Mouse (Mus musculus): ENCODE data around the gene Fth1.

Gene Fth1

DNA sequence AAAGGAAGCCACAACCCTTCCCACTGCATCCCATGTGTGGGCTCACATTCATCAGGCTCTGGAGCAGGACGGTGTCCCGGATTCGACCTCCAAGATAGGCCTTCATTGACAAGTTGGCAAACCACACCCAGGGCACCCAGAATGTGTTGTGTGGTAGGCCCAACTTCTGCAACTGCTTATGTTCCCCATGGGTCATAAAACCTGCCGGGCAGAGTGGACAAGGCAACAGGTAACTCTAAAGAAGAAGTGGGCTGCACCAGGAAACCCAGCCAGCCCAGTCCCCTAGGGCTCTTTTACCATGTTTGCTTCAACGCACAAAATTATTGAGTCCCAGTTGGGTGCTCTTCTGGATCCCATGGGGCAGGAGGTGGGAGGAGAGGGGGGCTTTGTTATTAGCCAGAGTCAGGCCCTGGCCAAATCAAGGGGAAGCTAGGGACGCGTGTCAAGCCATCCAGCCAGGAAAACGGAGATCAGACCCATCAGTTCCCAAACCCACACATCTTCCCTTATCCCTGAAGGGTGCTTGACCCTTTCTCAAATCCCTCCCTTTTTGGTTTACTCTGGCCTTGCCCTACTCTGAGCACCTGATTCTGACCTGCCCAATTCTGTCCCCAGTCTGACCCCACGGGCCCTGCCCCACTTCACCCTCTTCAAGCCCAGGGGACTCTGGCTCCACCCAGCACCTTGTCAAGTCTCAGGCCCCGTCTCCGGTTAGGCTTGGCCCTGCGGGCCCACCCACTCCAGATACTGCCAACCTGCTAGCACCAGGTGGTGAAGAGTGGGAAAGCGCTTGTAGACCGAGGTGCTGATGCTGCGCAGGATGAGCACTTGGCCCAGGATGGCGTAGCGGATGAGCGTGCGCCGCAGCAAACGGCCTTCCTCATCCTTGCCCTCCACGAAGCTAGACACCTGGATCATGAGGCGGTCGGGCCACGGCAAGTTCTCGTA lies 11.9 kb downstream of the Fth1 start:
- no peak for DNase-seq (ENCODE audit: low spot score in 2 of 2)

DNA sequence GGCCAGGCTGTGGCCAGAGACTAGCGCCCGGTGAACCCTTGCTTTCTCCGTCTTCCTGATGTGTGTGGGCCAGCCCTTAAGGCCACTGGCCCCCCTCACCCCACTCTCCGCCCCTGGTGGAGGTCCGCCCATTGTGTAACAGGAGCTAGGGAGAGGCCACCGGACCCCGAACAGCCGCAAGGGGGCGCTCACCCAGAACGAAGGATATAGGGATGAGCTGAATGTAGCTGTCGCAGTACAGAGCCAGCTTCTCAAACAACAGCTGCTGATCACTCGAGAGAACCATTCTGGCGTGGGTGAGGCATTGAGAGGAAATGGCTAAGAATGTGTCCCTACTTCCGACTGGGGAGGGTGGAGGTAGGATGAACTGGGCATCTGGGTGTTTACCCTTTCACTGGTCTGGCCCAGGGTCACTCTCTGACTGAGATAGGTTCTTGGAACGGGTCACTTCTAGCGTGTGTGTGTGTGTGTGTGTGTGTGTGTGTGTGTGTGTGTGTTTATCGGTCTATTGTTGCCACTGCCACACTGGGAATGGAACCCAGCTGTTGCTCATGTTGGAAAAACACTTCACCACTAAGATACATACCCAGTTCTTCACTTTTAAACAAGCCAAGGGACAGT lies 12.7 kb downstream of the Fth1 start:
- DNase-seq (ENCODE audit: low spot score in 2 of 2) = peak; percentile 84 to 87

DNA sequence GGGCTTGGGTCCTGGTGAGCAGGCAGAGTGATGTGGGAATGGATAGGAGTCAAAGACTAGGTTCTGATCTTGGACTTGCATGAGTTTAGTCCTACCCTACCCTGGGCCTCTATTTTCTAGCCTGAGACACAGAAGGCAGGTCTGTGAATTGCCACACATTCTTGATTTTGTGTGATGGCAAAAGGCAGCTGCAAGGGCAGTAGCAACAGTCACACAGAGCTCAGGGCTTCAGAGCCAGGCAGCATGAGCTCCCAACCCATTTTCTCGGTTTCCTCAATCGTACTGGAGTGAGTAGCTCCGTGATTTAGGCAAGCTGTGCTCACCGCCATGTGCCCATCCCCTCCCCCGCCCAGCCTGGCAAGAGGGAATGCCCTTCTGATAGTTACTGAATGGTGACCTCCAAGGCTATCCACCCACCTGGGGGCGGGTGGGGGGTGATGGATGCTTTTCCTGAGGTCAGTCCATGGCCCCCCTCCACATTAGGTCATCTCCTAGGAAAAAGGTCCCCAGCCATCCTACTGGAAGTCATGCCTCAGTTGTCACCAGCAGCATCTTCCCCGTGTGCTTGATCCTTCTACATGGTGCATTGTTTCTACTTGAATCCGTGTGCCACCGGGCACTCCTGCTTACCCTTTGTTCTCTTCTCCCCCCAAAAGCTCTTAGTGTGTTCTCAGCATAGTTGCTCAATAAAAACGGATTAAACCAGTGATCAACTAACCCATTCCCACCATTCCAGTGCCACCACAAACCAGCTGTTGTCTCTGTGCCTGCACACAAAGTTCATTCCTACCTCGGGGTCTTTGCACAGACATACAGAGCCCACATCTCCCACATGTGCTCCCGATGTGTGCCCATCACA lies 17.0 kb downstream of the Fth1 start:
- no peak for DNase-seq (ENCODE audit: low spot score in 2 of 2)

DNA sequence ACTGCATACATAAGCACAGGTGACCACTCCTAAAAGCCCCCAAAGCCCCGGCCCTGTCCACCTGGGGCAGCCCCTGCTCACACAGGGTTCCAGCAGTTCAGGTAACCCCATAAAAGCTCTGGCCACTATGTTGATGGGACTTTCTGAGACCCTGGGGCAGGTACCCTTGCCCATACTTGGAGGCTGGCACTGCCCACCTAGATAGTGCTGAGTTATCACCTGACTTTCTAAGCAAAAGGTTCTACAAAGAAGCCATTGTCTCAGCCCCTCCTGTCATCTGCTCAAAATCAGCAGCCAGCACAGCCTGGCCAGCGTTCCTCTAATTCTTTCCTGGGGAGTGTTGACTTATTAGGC lies 17.6 kb downstream of the Fth1 start:
- DNase-seq (ENCODE audit: low spot score in 2 of 2) = no peak

DNA sequence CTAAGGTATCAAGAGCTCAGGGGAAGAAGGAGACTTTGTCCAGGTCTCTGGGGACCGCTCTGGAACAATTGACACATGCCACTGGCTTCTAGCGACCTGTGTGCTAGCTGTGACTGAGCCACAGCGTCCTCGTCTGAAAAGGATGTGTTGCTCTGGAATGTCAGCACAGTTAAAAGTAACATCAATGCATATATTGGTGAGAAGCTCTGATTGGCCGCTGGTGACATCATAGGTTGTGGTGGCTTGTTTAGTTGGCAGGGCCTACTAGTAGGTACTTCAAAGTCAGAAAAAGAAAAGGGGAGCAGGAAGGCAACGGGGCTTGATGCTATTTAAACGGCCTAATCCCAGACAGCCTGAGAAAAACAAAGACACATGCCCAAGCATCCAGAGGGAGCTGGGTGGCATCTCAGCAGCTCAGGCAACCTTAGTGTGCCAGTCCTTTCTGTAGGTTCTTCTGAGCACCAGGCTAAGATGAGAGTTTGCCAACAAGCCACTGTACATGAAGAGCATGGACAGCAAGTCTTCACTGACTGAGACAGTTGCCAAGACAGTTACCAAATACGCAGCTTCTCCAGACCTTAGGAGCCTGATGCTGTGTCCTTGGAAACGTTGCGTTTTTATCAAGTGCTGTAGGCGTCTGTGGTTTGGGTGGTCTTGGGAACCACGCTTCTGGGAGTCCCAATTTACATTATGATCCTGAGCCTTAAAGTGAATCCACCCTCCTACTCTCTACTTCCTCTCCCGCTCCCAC lies 18.5 kb downstream of the Fth1 start:
- no peak for DNase-seq (ENCODE audit: low spot score in 2 of 2)

DNA sequence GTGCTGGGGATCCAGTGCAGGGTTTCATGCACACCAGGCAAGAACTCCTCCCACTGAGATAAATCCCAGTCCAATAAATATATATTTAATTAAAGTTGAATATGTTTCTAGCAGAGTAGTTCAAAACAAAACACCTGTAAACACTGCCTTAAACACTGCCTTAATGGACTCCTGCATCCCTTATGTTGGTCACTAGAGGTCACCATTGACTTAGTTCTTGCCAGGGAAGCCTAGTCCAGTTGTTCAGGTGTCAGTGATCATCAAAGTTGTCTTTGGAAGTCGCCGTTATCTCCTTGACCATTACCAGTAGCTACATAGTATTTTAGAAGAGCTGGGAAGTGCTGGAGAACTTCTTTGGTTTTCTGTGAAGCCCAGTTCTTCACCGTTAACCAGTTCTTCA lies 19.9 kb downstream of the Fth1 start:
- DNase-seq (ENCODE audit: low spot score in 2 of 2) = no peak

DNA sequence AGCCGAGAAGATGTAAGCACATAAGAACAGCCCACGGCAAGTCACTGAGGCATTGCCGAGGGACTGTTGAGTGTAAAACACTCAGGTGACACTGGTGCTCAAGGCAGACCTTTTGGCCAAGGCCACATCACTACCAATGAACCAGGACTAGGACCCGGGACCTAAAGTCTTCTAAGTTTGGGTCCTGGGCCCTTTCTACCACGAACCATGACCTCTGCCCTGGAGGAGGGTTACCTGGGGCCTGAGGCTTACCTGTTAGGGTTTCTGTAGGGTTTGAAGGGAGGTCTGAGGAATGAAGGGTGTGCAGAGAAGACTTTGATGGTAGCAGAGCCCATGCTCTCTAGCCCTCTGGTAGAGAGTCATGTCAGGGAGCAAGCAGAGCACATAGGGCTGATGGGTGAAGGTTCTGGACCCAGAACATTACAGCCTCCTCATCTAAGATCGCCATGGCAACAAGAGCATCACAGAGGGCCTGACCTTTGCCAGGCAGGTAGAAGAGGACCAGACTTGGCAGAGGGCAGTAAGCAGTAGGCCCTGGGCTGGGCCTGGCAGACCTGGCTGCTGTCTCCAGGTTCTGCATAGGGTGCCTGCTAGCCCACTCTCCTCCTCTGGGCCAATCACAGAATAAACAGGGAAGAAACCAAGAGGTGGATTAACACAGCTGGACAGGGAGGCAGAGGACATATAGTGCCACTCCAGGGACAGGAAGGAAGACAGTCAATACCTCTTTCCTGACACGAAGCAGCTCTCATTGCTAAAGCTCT lies 21.0 kb downstream of the Fth1 start, which contains the start of the genes Best1 and Rab3il1:
Gene Best1 (minus strand): TSS at position 428 of the 764 bp plus-strand sequence.
Gene Rab3il1 (plus strand): TSS at position 464 of the 764 bp plus-strand sequence.
- DNase-seq (ENCODE audit: low spot score in 2 of 2) = no peak

DNA sequence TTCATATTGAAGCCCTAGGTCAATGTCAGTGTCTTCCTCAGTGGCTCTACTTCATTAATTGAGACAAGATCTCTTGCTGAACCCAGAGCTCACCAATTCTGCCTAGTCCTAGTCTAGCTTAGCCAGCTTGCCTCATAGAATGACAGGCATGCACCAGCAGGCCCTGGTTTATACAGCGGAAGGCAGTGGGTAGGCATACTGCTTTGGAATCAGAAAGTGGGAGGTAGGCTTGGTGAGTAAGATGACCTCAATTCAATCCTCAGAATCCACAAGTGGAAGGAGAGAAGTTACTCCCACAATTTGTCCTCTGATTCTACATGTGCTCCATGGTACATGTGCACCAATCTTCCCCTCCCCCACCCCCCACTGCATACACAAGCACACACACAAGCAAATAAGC lies 23.3 kb downstream of the Fth1 start:
- DNase-seq (ENCODE audit: low spot score in 2 of 2) = no peak

DNA sequence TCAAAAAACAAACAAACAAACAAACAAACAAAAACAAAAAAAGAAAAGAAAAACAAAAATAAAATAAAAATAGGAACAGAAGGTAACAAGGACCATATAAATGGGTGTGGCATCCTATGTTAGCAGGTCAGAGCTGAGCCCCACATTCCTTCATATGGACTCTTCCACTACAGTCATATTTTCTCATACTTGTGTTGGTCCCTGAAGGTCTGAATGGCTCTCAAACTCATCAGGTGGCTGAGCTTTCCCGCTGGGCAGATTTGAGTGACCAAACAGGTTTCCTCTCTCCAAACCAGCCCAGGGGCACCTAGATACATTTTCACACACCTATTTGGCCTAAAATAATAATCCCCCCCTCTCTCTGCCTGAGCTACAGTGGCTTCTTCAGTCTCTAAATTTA lies 31.0 kb downstream of the Fth1 start:
- no peak for DNase-seq (ENCODE audit: low spot score in 2 of 2)

DNA sequence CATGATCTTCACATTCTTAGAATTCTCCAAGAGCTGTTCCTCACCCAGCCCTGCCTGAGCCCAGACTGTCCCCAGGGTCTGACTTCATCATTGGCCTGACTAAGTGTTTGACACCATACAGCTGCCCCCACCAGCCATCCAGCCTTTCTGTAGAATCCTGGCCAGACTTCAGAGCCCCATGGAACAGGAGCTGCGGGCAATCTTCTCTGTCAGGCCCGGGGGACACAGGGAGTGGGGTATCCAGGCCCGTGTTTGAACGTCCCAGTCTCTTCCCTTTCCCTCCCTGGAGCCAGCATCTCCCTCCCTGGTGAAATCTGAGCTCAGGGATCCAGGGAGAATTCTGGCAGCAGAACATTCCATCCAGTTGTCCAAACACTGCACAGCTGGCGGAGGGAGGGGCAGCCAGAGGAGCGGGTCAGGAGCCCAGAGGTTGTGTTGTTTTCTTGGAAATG lies 32.5 kb downstream of the Fth1 start:
- peak; percentile 88 for DNase-seq (ENCODE audit: low spot score in 2 of 2)

DNA sequence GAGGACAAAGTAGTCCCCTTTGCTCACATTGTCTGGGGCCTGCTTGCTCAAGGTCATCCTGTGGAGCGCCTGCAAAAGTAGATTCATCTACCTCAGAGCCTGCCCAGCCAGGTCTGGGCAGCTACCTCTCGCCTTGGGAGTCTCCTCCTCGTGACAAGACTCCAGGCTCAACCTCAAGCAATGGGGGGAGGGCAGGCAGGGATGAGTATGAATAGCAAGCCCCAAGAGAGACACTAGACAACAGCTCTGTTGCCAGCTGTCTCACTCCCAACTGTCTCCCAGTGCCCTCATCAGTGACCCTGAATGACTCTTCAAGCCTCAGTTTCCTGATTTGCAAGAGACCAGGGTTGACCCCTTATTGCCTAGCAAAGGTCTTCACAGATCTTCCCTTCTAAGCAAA lies 33.0 kb downstream of the Fth1 start:
- DNase-seq (ENCODE audit: low spot score in 2 of 2) = peak in 1 of 2 experiments; percentile 60

DNA sequence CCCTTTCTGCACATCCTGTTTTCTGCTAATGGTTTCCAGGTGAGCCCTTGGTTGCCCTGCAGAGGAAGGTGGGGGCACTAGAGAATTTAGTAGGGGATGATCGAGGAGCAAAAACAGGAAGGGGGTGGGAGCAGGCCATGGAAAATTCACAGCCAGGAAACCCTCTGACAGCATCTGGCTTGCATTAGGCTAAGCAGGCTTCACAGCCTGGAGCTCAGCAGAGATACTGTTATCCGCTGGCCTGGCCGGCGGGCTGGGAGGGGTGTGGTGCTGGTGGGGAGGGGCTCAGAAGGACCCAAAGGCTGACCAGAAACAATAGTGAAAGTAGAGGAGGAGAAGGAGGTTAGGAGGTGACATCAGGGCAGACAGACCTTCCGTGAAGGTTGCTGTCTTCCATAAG lies 33.5 kb downstream of the Fth1 start:
- peak; percentile 82 for DNase-seq (ENCODE audit: low spot score in 2 of 2)

DNA sequence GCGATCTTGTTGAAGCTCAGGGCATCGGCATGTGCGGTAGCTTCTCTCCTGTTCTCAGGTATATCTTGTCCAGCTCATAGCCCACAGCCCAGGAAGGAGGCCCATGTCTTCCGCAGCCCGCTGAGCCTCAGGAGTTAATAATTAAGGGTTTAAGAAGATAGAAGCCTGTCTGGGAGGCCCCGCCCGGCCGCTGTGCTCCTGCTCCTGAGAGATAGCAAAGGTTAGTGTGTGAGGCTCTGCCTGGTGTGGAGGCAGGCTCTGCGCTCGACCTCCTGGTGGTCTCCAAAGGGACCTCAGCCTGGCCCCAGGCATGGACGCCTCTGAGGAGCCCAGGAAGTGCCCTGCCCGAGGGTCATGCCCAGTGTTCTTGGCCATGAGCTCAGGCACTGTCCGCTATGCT lies 34.4 kb downstream of the Fth1 start:
- no peak for DNase-seq (ENCODE audit: low spot score in 2 of 2)

DNA sequence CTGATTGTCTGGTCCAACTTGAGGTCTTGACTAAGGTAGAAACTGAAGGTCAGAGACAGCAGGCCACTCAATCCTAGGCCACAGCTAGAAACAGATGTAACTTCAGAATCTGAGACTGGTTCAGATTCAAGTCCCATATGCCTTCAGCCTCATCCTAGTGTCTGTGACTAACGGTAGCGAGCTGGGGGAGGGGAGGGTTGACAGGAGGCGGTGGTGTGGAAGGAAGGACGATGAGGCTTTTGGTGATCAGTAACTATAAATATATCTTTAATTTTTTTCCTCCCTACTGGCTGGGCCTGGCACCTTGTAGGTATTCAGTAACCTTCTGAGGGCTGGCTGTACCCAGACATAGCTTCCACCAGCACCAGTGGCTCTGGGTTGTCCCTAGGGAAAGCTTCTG lies 35.0 kb downstream of the Fth1 start:
- no peak for DNase-seq (ENCODE audit: low spot score in 2 of 2)

DNA sequence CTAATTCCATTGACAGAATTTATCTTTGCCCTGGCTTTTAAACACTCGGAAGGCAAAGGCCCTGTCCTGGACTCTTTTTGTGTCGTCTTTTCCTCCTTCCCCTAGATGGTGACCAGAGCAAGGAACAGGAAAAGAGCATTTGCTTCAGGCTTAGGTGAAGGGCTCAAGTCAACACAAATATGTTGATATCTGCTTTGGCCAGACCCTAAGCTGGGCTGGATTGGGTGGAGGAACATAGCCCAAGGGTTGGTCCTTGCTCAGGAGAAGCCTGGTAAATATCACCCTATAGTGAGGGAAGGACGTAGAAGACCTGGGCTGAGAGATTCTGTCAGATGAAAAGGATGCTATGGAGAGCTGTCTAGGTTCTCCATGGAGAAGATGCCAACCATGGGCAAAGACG lies 35.8 kb downstream of the Fth1 start:
- no peak for DNase-seq (ENCODE audit: low spot score in 2 of 2)

DNA sequence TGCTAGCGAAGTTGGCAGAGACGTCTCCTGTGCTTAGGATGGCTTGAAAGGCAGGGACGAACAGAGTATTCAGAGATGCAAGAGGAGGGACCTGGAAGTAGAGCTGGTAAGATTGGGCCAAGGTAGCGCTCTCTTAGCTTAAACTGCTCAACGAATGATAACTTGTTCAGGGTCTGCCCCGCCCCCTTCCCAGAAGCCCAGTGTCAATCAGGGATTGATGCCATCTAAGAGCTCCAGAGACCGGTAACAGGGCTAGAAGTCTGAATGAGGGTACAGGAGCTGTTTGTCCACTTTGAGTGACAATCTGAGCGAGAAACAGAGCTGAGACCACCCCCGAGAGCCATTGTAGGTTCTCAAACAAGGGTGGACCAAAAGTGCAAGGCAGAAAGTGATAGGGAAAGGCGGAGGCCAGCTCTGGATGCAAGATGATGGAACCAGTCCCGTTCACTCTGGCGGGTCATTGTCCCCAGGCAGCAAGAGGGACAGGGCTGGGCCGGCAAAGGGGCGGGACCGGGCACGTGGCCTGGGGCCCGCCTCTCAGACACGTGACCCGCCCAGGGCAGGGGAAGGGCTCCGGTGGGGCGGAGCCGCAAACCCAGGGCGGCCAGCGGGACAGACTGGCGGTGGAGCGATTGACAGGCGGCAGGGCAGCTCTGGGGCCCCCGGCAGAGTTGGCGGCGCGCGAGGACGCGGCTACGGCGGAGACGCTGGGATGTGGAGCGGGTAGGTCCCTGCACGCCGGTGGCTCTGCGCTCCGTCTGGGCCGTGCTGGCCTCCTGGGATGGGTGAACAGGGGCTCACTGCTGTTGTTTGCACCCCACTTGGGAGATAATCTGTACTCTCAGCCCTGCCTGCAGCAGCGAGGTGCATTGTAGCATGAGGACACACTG lies 37.5 kb downstream of the Fth1 start:
- DNase-seq (ENCODE audit: low spot score in 2 of 2) = peak; percentile 95 to 96

DNA sequence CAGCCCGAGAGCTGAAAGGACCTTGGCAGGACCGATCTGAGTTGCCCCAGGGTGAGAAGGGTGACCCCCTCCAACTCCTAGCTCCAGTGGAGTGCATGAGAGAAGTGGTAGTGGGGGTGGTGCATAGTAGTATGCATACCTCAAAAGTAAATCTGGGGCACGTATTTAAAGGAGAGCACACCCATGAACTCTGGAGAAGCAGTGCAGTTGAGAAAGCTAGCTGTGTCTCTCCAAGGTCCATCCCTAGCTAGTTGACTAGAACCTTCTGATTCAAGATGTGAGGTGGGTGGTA lies 38.1 kb downstream of the Fth1 start:
- DNase-seq (ENCODE audit: low spot score in 2 of 2) = no peak

DNA sequence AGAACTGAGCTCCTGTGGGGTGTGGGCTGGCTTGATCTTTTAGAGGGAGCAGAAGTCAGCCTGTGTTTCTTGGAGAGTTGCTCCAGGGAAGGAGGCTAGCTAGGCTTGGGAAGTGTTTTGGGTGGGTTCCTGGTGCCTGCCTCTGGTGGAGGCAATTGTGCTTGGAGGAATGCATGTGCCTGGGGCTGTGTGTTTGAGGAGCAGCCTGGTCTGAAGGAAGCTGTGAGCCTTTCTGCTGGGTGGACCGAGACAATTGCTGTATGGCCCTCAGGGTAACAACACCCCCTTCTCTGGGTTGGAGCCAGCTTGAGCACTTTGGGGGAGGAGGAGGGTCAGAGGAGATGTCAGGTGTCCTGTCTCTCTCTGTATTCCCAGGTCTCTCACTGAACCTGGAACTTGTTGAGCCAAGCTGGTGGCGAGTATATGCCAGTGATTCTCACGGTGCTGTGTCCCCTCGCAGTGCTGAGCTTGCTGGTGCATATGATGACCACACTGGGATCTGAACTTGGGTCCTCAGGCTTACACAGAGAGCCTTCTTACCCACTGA lies 38.9 kb downstream of the Fth1 start:
- DNase-seq (ENCODE audit: low spot score in 2 of 2) = no peak

DNA sequence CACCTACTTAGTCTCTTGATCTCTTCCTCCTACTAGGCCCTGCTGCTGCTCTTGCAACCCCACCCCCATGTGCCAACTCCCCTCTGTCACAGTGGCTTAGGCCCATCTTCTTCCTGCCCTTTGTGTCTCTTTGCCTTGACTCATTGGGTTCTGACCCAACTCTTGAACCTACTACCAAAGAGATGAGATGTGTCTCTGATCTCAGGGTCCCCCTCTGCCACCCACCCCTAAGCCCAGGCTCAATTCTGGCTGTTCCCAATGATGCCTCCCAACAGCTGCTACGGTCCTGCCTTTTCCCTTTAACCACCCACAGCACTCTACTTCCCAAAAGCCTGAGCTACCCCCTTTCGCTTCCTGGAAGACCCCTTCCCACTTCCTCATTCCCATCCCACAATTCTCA lies 41.6 kb downstream of the Fth1 start:
- DNase-seq (ENCODE audit: low spot score in 2 of 2) = no peak
